Mouse (Mus musculus) embryonic facial prominence, embryonic 13.5 days (tissue): Measurements from ENCODE around the gene Serac1. TPM values are rescaled to one million over a fixed set of nuclear protein-coding genes. Genes with fewer than 3 reads are reported as not detected.

Experiments
- ATAC-seq: fragments of 200-750 bp; cut with Nextera tagmentation; 2 replicates; pipeline ENCODE4 v1.8.0; 2017; ENCODE audit warnings: low read depth; ENCODE audit not compliant: insufficient number of reproducible peaks, insufficient read depth, low FRiP score, low TSS enrichment
- H3K27ac ChIP-seq: fragments of 300-500 bp; sonication (generic); 2 replicates; pipeline ENCODE4 v1.5.1; 2015; ENCODE audit warnings: moderate library complexity, mild to moderate bottlenecking, inconsistent platforms
- H3K27me3 ChIP-seq: fragments of 300-500 bp; sonication (generic); 2 replicates; pipeline ENCODE4 v1.6.1; 2015; ENCODE audit warnings: mild to moderate bottlenecking, inconsistent platforms
- H3K36me3 ChIP-seq: fragments of 300-500 bp; sonication (generic); 2 replicates; pipeline ENCODE4 v1.6.1; 2015; ENCODE audit warnings: mild to moderate bottlenecking, inconsistent platforms
- H3K4me1 ChIP-seq: fragments of 300-500 bp; sonication (generic); 2 replicates; pipeline ENCODE4 v1.6.1; 2015; ENCODE audit warnings: inconsistent platforms
- H3K4me2 ChIP-seq: fragments of 300-500 bp; sonication (generic); 2 replicates; pipeline ENCODE4 v1.6.1; 2015; ENCODE audit warnings: moderate library complexity, mild to moderate bottlenecking, inconsistent platforms
- H3K4me3 ChIP-seq: fragments of 300-500 bp; sonication (generic); 2 replicates; pipeline ENCODE4 v1.5.1; 2015; ENCODE audit warnings: mild to moderate bottlenecking, inconsistent platforms
- H3K9ac ChIP-seq: fragments of 300-500 bp; sonication (generic); 2 replicates; pipeline ENCODE4 v1.6.1; 2015; ENCODE audit warnings: mild to moderate bottlenecking, inconsistent platforms
- H3K9me3 ChIP-seq: fragments of 300-500 bp; sonication (generic); 2 replicates; pipeline ENCODE4 v1.6.1; 2016; ENCODE audit warnings: inconsistent platforms
- WGBS: fragments of 180-500 bp; shearing (Covaris S2); methylation state at CpG from one replicate; pipeline ENCODE4 v1.1.7; 2015; ENCODE audit warnings: mixed read lengths; 5-methylcytosine and 5-hydroxymethylcytosine counted together
- polyA plus RNA-seq: library from polyadenylated mRNA; unstranded; fragments of >200 nt; fragmentation: Nextera tagmentation; extraction: Ambion mirVana; gene quantifications from 2 replicates; pipeline ENCODE4 v1.2.1, GENCODE M21; 2015

Gene Serac1
- polyA plus RNA-seq, 1 experiment from 2014 or later: 6.8 TPM

DNA sequence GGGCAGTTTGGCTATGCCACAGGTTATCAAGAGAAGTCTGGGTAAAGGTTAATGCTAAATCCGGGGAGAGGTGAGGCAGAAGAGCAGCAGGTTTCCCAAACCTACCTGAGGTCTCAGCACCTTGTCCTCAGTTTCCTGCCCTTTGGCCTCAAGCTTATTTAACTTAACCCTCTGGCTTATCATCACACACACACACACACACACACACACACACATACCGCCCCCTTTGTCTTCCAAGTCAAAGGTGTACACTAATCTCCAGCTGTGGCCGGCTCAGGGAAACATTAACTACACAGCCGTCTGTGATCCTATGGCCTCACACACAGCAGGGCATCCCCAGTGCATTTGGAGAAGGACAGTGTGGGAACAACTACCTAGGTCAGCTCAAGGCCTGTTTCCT lies 61.2 kb downstream of the Serac1 start:
- Histone ChIP-seq H3K4me2 (no peak overlapping the region), H3K27ac (no peak overlapping the region), H3K27me3 (no peaks in the 10 kb centered on the region), H3K4me1 (peaks cover 9% of the 10 kb centered on the region; the same call in 1 of the 2 replicates), H3K9ac (no peak overlapping the region), H3K9me3 (no peaks in the 10 kb centered on the region), H3K4me3 (no peak overlapping the region), H3K36me3 (no peaks in the 10 kb centered on the region)
- WGBS: 85% methylated on average over 4 of the region's 4 CpGs
- no peak for ATAC-seq

DNA sequence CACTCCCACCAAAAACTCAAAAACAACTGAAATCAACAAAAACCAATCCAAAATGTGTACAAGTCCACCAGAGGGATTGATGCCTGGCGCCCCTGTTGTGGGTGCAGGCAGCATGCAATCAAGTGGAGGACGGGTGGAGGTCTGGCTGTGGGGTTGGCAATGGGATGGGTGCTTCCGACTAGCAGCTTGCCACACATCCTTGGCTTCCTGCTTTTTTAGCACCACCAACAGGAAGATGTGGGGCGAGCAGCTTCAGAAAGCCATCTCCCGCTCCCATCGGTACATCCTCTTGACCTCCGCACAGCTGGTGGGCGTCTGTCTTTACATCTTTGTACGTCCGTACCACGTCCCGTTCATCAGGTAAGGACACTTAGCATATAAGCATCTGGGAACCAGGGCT lies 62.3 kb downstream of the Serac1 start:
- 0 out of 2 replicates have a peak overlapping the region, but pooled peaks have one; percentile 36 for H3K9ac ChIP-seq
- H3K4me3 ChIP-seq: no peak overlapping the region
- H3K9me3 ChIP-seq: no peaks in the 10 kb centered on the region
- no peak overlapping the region for H3K4me2 ChIP-seq
- 46% methylated on average over 12 of the region's 12 CpGs for WGBS
- no peak for ATAC-seq
- H3K4me1 ChIP-seq: peaks cover 9% of the 10 kb centered on the region; the same call in 1 of the 2 replicates
- H3K27me3 ChIP-seq: no peaks in the 10 kb centered on the region
- H3K36me3 ChIP-seq: no peaks in the 10 kb centered on the region
- H3K27ac ChIP-seq: no peak overlapping the region; the same call in 1 of the 2 replicates

- no peaks in the 10 kb centered on the region for H3K9me3 ChIP-seq
- H3K4me2 ChIP-seq: no peak overlapping the region
- no peak overlapping the region for H3K4me3 ChIP-seq
- H3K27ac ChIP-seq: no peak overlapping the region
- H3K36me3 ChIP-seq: no peaks in the 10 kb centered on the region
- H3K9ac ChIP-seq: 0 out of 2 replicates have a peak overlapping the region, but pooled peaks have one; percentile 32
- WGBS: 78% methylated on average over 7 of the region's 7 CpGs
- H3K4me1 ChIP-seq: peaks cover 9% of the 10 kb centered on the region; the same call in 1 of the 2 replicates
- no peaks in the 10 kb centered on the region for H3K27me3 ChIP-seq
- no peak for ATAC-seq
Measured at GRCm38 (mm10) chr17:6016213-6016780, 63.2 kb downstream of the Serac1 start.

- Histone ChIP-seq H3K9ac (no peak overlapping the region), H3K27ac (no peak overlapping the region), H3K9me3 (no peaks in the 10 kb centered on the region), H3K27me3 (no peaks in the 10 kb centered on the region), H3K36me3 (peaks cover 3% of the 10 kb centered on the region; the same call in 1 of the 2 replicates), H3K4me2 (no peak overlapping the region), H3K4me3 (no peak overlapping the region), H3K4me1 (peaks cover 5% of the 10 kb centered on the region; the same call in 1 of the 2 replicates)
- ATAC-seq: no peak
- WGBS: 83% methylated on average over 4 of the region's 4 CpGs
Measured at GRCm38 (mm10) chr17:6014985-6015384, 64.6 kb downstream of the Serac1 start.

- whole genome bisulfite sequencing: 71% methylated on average over 4 of the region's 4 CpGs
- H3K4me2 ChIP-seq: no peak overlapping the region
- H3K27ac ChIP-seq: no peak overlapping the region
- H3K4me3 ChIP-seq: no peak overlapping the region
- no peak for ATAC-seq
- H3K27me3 ChIP-seq: no peaks in the 10 kb centered on the region
- no peak overlapping the region for H3K9ac ChIP-seq
- H3K9me3 ChIP-seq: no peaks in the 10 kb centered on the region
- H3K4me1 ChIP-seq: peaks cover 5% of the 10 kb centered on the region; the same call in 1 of the 2 replicates
- H3K36me3 ChIP-seq: peaks cover 3% of the 10 kb centered on the region; the same call in 1 of the 2 replicates
Measured at GRCm38 (mm10) chr17:6013079-6013478, 66.5 kb downstream of the Serac1 start.

- 93% methylated on average over 4 of the region's 4 CpGs for WGBS
- Histone ChIP-seq H3K4me1 (peaks cover 16% of the 10 kb centered on the region), H3K9me3 (no peaks in the 10 kb centered on the region), H3K4me3 (no peak overlapping the region), H3K27ac (no peak overlapping the region), H3K4me2 (no peak overlapping the region), H3K9ac (no peak overlapping the region), H3K36me3 (peaks cover 3% of the 10 kb centered on the region; the same call in 1 of the 2 replicates), H3K27me3 (no peaks in the 10 kb centered on the region)
- no peak for ATAC-seq
Measured at GRCm38 (mm10) chr17:6009606-6010005, 69.9 kb downstream of the Serac1 start.

DNA sequence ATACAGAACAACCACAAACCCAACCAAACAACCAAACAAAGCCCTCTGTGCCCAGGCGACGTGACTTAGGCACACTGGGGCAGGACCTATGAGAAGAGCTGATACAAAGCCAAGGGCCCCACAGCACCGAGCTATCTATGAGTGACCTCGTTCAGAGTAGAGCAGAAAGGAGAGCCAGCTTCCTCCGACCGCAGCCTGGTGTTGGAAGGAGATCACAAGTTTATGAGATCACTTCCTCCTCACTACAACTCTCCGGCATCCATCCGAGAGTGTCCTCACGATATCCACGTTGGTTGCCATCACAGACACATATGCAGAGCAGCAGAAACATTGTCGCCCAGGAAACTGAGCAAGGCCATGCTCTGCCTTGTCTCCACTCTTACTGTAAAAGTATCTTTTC lies 71.0 kb downstream of the Serac1 start:
- 90% methylated on average over 11 of the region's 11 CpGs for WGBS
- no peak for ATAC-seq
- no peak overlapping the region for H3K9ac ChIP-seq

DNA sequence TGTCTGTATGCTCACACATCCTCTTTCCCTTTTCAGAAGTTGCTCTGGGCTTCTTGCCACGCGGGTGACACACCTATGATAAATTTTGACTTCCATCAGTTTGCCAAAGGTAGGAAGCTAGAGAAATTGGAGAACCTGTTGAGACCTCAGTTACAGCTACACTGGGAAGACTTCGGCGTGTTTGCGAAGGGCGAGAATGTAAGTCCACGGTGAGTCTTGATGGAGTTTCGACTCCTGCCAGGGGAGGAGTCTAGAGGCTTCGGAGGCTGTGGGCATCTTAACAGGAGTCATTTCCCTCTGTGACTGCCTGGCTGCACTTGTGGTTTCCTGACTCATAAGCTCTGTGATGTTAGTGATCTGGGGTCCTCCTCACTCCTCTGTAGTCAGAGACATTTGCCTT lies 71.6 kb downstream of the Serac1 start:
- H3K9ac ChIP-seq: no peak overlapping the region
- no peak overlapping the region for H3K27ac ChIP-seq
- ATAC-seq: no peak
- 83% methylated on average over 9 of the region's 9 CpGs for WGBS
- H3K4me3 ChIP-seq: no peak overlapping the region
- H3K9me3 ChIP-seq: no peaks in the 10 kb centered on the region
- H3K27me3 ChIP-seq: no peaks in the 10 kb centered on the region
- H3K4me2 ChIP-seq: no peak overlapping the region
- peaks cover 10% of the 10 kb centered on the region; the same call in 1 of the 2 replicates for H3K36me3 ChIP-seq
- H3K4me1 ChIP-seq: peaks cover 16% of the 10 kb centered on the region

More for the DNA sequence above, 71.0 kb downstream of the Serac1 start:
- no peak overlapping the region for H3K4me2 ChIP-seq
- no peaks in the 10 kb centered on the region for H3K27me3 ChIP-seq
- H3K27ac ChIP-seq: no peak overlapping the region
- no peaks in the 10 kb centered on the region for H3K9me3 ChIP-seq
- H3K4me1 ChIP-seq: peaks cover 16% of the 10 kb centered on the region
- no peak overlapping the region for H3K4me3 ChIP-seq
- peaks cover 3% of the 10 kb centered on the region; the same call in 1 of the 2 replicates for H3K36me3 ChIP-seq

DNA sequence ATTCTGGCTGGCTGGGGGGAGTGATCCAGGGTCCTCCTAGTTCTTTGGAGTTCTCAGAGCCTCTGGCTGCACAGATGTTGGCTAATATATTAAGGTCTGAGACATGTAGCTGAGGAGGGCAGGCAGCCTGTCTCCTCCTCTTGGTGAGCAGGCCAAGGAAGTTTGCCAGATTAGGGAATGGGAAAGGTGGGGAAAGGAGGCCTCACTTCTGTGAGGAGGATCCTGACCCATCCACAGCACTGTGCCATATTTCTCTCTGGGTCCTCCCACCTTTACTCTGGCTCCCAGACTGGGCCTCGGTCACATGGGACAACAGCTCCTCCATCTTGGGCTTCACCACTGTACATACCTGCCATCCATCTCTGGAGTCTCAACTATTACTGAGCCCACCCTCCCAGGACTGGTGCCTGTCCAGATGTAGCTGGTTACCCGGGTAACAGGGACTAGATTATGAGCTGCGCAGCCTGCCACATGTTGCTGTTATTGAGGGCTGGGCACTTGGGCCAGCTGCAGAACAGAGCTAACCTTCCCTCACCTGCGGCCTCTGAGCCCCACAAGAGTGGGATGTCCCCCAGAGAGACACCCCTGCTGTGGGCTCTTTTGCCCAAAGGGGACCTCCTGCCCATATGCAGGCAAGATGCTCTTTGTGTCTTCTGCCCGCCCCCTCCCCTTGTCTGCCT lies 72.3 kb downstream of the Serac1 start:
- H3K4me3 ChIP-seq: no peak overlapping the region
- no peaks in the 10 kb centered on the region for H3K9me3 ChIP-seq
- no peak for ATAC-seq
- H3K27ac ChIP-seq: no peak overlapping the region
- peaks cover 10% of the 10 kb centered on the region; the same call in 1 of the 2 replicates for H3K36me3 ChIP-seq
- no peak overlapping the region for H3K9ac ChIP-seq
- H3K4me1 ChIP-seq: peaks cover 16% of the 10 kb centered on the region
- H3K4me2 ChIP-seq: no peak overlapping the region
- 82% methylated on average over 5 of the region's 5 CpGs for WGBS
- H3K27me3 ChIP-seq: no peaks in the 10 kb centered on the region

DNA sequence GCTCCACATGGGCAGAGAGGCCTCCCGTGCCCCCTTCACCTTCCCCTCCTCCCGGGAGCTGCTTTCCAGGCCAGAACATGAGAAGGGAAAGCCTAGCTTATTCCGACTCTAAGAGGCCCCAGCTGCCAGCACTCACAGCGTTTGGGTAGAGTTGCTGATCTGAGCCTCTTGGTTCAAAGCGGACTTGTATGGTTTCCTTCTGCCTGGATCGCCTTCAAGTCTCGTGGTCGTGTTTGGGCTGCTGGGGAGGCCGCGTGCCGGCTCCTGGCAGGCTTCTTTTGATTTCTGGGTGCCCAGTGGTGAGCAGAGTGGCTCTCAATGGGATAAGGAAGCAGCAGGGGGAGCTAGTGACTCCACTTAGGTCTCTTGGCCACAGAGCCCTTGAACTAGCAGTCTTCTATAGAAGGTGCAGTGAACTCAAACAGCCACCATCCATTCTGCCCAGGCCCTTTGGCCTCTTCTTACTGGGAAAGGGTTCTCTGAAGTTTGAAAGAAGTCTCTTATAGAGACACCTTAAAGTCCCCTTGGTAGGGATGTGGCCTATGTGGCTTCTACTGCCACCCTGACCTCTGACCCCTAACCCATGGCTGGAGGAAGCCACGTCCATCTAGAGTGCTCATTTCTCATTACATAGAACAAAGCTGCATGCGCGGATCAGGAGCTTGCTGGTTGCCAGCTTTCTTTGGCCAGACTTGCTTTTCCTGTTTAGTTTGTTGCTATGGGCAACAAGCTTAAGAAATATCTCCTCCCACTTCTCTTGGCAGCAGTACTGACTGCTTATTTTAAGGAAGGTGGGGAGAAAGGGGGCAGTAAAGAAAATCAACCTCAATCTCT lies 73.7 kb downstream of the Serac1 start:
- peaks cover 10% of the 10 kb centered on the region; the same call in 1 of the 2 replicates for H3K36me3 ChIP-seq
- peak overlapping the region; percentile 30 for H3K4me2 ChIP-seq
- H3K4me3 ChIP-seq: no peak overlapping the region
- 0 out of 2 replicates have a peak overlapping the region, but pooled peaks have one; percentile 21 for H3K9ac ChIP-seq
- H3K4me1 ChIP-seq: peaks cover 20% of the 10 kb centered on the region
- no peaks in the 10 kb centered on the region for H3K27me3 ChIP-seq
- ATAC-seq: peak; percentile 65
- 13% methylated on average over 14 of the region's 14 CpGs for WGBS
- H3K9me3 ChIP-seq: no peaks in the 10 kb centered on the region
- peak overlapping the region; percentile 91 for H3K27ac ChIP-seq

- Histone ChIP-seq H3K4me1 (peaks cover 20% of the 10 kb centered on the region), H3K9me3 (no peaks in the 10 kb centered on the region), H3K27me3 (no peaks in the 10 kb centered on the region), H3K4me3 (no peak overlapping the region), H3K36me3 (peaks cover 7% of the 10 kb centered on the region; the same call in 1 of the 2 replicates), H3K4me2 (peak overlapping the region; percentile 30), H3K27ac (peak overlapping the region; percentile 91), H3K9ac (0 out of 2 replicates have a peak overlapping the region, but pooled peaks have one; percentile 21)
- peak; percentile 73 for ATAC-seq
- WGBS: 11% methylated on average over 14 of the region's 14 CpGs
Measured at GRCm38 (mm10) chr17:6005246-6005637, 74.3 kb downstream of the Serac1 start.
